Mouse (Mus musculus) left cerebral cortex, adult 9 months (tissue): ENCODE data around the gene Ndufab1.

Source experiments
- DNase-seq, 2 experiments: peaks; one replicate each; pipeline ENCODE4 v3.0.0; 2022; ENCODE audit warnings: low spot score in 2 of 2

Ndufab1 gene

DNA sequence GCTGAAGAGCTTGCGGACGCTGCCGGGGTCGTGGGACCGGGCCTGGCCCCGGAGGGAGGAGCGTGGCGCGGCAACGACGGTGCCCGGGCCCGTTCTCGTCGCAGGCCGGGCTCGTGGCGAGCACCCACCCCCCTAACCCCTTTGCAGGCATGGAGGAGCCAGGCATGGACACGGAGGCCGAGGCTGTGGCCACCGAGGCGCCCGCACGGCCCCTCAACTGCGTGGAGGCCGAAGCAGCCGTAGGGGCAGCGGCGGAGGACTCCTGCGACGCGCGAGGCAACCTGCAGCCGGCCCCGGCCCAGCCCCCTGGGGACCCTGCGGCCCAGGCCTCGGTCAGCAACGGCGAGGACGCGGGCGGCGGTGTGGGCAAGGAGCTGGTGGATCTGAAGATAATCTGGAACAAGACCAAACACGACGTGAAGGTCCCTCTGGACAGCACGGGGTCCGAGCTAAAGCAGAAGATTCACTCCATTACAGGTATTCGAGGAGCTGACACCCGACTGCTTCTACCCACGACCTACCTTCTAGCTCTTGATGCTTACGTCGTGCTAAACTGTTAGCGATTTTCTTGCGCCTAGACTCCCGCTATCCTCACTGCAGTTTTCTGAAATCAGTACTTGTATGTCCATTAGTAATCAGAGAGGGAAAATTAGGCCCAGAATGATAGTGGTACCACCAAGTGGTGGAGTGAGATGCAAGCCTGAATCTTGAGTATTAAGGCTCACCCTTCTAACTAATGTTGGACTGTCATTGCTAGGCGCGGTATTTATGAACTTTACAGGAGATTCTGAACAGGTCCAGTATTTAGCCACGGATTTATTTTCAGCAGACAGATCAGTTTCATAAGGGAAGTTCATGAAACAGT, 33.9 kb downstream of the Ndufab1 start:
- DNase-seq = peak in 1 of 2 experiments; percentile 11

DNA sequence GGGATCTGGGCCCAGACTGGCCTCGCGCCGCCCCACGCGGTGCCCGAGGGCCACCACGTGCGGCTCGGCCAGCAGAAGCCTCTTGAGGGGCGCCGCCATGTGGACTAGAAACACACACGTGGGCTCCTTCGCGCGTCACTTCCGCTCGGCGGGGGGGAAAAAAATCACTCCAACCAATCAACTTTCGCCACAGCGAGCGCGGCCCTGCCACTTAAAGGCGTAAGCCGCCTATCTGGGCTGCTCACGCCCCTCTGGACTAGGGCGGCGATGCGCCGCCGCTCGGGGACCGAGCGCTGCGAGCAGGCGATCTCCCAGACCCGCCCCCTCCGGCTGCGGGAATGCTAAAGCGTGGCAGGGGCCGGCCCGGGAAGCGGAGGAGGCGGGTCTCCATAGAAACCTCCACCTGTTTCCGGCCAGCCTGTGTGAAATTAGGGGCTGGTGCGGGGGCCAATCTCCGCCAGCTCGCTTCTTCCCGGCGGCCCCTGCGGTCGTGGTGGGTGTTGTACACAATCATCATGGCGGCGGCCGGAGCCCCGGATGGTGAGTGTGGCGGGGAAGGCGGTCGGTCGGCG, 34.7 kb downstream of the Ndufab1 start, which contains the start of the genes Ubfd1 and Ears2:
TSS of gene Ubfd1 (plus strand) at position 231 of the 572 bp plus-strand sequence.
TSS of gene Ears2 (minus strand) at position 319 of the 572 bp plus-strand sequence.
- peak; percentile 93 to 97 for DNase-seq

DNA sequence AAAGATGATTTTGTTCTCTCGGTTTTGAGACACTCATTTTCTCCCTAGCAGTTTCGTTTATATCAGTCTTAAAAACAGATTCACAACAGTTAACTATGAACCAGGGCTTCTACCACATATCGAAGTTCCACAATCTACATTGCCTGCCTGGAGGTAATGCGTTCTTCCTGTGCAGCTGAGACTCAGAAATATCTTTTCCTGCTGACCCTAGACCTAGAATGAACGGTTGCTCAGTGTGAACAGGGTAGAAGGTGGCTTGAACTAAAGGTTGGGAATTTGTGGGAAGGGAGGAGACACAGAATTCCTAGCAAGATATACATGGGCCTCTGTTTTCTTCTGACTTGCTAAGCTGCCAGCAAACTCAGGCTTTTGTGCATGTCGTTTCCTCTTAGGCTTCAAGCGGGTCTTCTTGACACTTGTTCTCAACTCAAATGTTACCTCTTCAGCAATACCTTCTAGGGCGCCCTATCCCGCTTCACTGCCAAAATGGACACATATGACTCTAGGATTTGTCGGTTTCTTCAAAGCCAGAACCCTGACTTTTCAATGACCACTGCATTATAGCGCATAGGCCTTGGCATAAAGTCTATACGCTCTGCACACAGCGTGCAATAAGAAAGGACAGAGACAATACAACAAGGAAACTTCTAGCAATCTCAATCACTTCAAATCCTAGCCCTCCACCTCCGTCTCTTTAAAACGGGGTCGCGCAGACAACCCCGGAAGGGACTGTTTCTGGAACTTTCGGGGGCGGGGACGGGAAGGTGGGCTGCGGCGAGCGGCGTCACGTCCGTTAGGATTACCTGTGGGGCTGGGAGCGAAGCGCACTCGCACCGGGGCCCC, 35.4 kb downstream of the Ndufab1 start:
- DNase-seq = peak; percentile 14 to 40

DNA sequence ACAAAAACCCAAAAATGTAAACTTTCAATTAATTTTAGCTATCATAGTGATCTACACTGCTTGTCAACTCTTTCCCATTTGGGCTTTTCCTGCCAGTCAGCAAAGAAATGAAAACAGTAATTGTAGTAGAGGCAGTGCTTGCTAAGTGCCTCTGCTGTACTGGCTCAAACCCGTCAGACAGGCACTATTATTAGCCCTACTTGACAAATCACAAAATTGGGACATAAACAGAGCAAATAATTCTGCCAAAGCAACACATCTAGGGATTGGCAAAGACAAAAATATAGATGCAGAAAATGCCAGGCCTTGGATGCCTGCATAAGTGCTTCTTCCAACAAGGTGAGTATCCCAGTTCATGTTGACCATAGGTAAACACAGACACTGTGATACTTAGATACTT, 36.0 kb downstream of the Ndufab1 start:
- DNase-seq = no peak

DNA sequence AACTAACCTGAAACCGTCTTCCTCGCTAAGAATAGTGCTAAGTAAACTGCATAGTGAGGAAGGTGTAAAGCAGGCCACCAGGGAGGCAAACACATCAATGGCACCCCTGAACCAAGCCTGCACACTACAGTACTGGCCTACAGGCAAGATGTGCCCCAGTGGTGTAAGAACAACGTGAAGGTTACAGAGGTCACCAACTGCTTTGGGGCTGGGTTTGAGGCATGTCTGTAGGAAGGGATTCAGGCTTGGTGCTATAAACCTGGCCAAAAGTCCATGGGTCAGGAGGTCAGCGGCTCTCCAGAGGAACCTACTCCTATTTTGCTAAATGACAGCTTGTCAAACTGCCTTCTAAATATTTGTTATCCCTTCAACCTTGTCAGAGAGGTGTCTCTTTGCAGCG, 45.1 kb downstream of the Ndufab1 start:
- no peak for DNase-seq

DNA sequence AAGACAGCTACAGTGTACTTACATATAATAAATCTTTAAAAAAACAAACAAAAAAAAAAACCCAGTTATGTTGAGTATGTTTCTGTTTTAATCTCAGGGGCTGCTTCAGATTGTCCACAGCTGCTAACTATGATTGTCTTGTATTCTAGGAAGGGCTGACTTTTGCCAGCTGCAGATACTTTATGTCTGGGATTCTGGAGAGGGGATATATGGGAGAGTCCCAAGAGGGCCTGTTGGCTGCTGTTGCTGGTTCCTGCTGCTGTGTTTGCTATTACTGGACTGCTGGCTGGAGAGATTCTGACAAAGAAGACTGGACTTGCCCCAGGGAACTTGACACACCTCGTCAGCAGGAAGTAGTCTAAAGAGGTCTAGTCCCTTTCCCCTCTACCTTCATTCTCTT, 50.9 kb downstream of the Ndufab1 start:
- no peak for DNase-seq

DNA sequence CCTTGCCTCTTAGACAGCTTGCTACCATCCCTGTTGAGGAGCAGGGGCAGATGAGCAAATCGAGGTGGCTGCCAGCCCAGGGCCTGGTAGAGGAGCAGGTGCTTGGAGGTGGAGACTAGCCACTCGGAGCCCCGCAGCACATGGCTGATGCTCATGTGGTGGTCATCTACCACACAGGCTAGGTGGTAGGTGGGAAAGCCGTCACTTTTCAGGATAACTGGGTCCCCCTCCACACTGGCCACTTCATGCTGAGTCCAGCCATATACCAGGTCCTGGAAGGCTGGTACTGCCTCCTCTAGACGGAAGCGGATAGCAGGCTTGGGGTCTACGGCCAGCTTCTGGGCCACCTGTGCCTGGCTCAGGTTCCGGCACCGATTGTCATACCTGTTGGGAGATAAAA, 53.5 kb downstream of the Ndufab1 start:
- no peak for DNase-seq

DNA sequence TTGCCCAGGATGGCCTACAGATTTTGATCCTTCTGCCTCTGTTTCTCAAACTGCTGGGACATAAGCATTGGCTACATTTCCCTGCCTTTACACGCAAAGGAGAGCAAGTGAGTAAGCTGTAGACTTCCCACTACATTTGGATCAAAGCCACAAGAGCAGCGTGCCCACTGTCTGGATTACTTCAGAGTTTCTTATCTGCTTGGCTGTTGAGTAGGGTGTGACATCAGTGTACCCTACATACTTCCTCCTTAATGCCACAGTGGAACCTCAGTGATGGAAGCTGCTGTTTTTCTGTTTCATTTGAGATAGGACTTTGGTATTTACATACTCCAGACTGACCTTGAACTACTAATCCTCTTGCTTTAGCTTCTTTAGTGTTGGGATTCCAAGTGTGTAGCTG, 54.9 kb downstream of the Ndufab1 start:
- peak in 1 of 2 experiments; percentile 10 for DNase-seq

DNA sequence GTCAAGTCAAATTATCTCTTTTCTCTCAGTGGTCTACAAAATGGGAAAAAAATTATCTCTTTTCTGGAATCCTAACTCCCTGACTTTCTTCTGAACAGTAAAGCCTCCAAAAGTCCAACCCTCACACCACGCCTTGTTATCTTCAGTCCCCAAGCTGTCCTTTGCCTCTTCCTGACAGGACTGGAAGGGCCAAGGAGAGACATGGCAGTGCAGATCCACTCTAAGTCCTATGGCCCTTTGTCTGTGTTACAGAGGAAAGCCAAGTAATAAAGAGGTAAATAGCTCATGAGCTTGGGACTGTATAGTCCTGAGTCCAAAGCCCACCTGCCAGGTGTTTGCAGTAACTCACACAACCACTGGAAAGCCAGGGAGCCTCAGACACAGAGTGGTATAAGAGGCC, 56.0 kb downstream of the Ndufab1 start:
- no peak for DNase-seq

DNA sequence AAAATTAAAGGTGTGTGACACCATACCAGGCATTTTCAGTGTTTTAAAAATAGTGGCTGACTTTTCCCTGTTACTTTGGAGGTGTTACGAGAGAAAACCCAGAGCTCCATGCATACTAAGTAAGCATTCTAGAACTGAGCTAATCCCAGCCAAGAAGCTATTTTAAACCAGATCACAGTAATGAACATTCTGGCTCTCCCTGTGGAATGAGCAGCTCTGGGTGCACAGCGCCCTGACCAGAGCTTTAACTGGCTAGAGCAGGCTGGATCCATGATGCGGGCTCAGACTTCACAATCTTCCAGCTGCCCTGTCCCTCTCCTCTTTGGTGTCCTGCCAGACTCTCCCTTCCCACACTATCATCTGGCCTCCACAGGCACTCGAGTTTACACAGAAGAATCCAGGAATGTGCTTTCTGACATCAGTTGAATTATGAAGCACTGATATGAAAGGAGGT, 56.5 kb downstream of the Ndufab1 start:
- DNase-seq = peak; percentile 32 to 36

DNA sequence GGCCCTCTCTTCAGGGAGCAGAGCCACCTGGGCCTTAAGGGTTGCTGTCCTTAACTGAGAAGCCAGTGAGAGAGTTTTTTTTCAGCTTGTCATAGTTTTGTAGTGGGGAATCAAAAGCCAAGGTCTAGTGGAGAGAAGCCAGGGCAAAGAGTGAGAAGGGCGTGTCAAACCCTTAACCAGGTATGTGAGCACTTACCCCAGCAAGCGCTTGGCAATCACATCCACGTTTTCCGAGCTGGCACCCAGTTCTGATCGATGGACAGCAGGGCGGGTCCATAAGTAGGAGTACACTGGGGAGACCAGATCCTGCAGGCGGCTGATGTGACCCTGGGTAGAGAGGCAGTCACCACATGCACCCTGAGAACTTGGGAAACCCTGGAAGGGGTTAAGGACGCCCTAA, 57.6 kb downstream of the Ndufab1 start:
- DNase-seq = no peak
